Mouse (Mus musculus) liver, embryonic 14.5 days (tissue): ENCODE data around the gene Inha. TPM values are rescaled to one million over a fixed set of nuclear protein-coding genes. Genes with fewer than 3 reads are reported as not detected.

Experiments
- ATAC-seq: fragments of 200-750 bp; cut with Nextera tagmentation; 2 replicates; pipeline ENCODE4 v1.8.0; 2017; ENCODE audit warnings: moderate number of reproducible peaks, mild to moderate bottlenecking, moderate library complexity; ENCODE audit not compliant: insufficient read depth
- DNase-seq, 3 experiments: peaks; one replicate each; pipeline ENCODE4 v3.0.0-alpha.2; 2012 to 2013; ENCODE audit warnings: low read depth in 3 of 3, low spot score in 3 of 3
- H3K27ac ChIP-seq: fragments of 300-500 bp; sonication (generic); 2 replicates; pipeline ENCODE4 v1.5.1; 2014; ENCODE audit warnings: moderate library complexity, mild to moderate bottlenecking, control low read depth, inconsistent platforms
- H3K27me3 ChIP-seq: fragments of 300-500 bp; sonication (generic); 2 replicates; pipeline ENCODE4 v1.6.1; 2014; ENCODE audit warnings: mild to moderate bottlenecking, low read length, moderate library complexity; ENCODE audit not compliant: control insufficient read depth, insufficient read depth
- H3K36me3 ChIP-seq: fragments of 300-500 bp; sonication (generic); replicated peaks from 2 replicates; pipeline ENCODE4 v1.6.1; 2014; ENCODE audit warnings: low read depth; ENCODE audit not compliant: control insufficient read depth, insufficient read depth
- H3K4me1 ChIP-seq, 2 experiments: fragments of 200-500 bp in 1 of 2; fragments of 300-500 bp in 1 of 2; sonication (generic) in 1 of 2; replicated peaks; 2 replicates each; pipeline ENCODE4 v1.6.1; 2012 to 2014; ENCODE audit warnings: antibody characterized with exemption in 1 of 2, inconsistent platforms in 1 of 2, low read length in 1 of 2; ENCODE audit not compliant: control insufficient read depth in 2 of 2, insufficient read depth in 2 of 2
- H3K4me2 ChIP-seq: fragments of 300-500 bp; sonication (generic); 2 replicates; pipeline ENCODE4 v1.6.1; 2014; ENCODE audit warnings: low read depth, mild to moderate bottlenecking, control low read depth, moderate library complexity
- H3K4me3 ChIP-seq, 2 experiments: fragments of 200-500 bp in 1 of 2; fragments of 300-500 bp in 1 of 2; sonication (generic) in 1 of 2; 2 replicates each; pipeline ENCODE4 v1.5.1; 2012 to 2014; ENCODE audit warnings: low read depth in 2 of 2, low read length in 2 of 2, mild to moderate bottlenecking in 2 of 2, control low read depth in 1 of 2, inconsistent platforms in 1 of 2, moderate library complexity in 1 of 2; ENCODE audit not compliant: insufficient read depth in 1 of 2
- H3K9ac ChIP-seq: fragments of 300-500 bp; sonication (generic); replicated peaks from 2 replicates; pipeline ENCODE4 v1.6.1; 2014; ENCODE audit warnings: mild to moderate bottlenecking, control low read depth, moderate library complexity
- H3K9me3 ChIP-seq: fragments of 300-500 bp; sonication (generic); 2 replicates; pipeline ENCODE4 v1.6.1; 2016; ENCODE audit warnings: low read length, mixed read lengths; ENCODE audit not compliant: control insufficient read depth
- CTCF ChIP-seq: IDR thresholded peaks from 2 replicates; pipeline ENCODE4 v1.5.1; 2016; ENCODE audit warnings: antibody characterized with exemption, low read depth, control low read depth
- EP300 ChIP-seq: IDR thresholded peaks from 2 replicates; pipeline ENCODE4 v1.6.1; 2016; ENCODE audit warnings: antibody characterized with exemption, low read depth
- WGBS: fragments of 180-500 bp; shearing (Covaris S2); extraction: QIAGEN DNeasy Blood & Tissue Kit; methylation state at CpG from one replicate; pipeline ENCODE4 v1.1.7; 2014; ENCODE audit not compliant: insufficient replicate concordance; 5-methylcytosine and 5-hydroxymethylcytosine counted together
- polyA plus RNA-seq, 2 experiments: library from polyadenylated mRNA; depleted of rRNA in 1 of 2; stranded (reverse) in 1 of 2; unstranded in 1 of 2; fragments of >200 nt; fragmentation: Nextera tagmentation in 1 of 2; extraction: Ambion mirVana in 1 of 2; gene quantifications; 2 replicates each; pipeline versions ENCODE4 v1.2.1 to v1.2.3; 2012 to 2014

Inha gene
- polyA plus RNA-seq, 2 experiments = 0.17 to 1.3 TPM

DNA sequence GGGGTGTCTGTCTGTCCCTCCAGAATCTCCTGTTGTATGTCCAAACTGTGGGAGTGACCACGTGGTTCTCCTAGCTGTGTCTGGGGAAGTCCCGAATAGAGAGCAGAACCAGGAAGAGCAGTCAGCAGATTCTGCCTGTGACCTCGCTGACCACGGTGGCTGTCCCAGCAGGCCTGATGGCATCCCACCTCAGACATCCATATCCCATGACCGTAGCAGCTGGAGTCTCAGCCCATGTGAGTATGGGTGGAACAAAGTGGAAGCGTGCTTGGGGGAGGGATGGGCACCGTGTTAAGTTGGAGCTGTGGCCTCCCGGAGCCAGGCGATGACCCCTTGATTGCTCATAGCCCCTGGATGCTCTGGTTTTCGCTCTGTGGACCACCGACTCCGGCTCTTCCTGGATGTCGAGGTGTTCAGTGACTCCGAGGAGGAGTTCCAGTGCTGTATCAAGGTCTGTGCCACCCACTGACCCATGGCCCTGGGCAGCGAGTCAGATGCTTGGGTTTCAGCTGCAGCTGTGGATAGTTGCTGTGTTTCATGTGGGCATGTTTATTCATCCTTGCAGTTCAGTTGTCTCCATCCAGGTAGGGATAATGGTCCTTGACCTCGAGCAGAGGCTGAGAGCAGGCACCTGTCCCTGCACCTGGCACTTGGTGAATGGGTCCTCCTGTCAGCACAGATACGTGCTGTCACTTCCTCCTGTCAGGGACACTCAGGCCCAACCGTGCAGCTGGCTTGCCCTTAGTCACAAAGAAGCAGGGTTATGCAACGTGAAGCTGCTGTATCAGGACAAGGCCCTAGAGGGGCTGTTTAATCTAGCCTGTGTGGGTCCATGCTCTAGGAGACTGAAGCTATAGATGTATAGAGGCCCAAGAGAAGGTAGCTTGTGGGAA lies 25.6 kb downstream of the Inha start:
- Histone ChIP-seq H3K4me2 (no peak overlapping the region), H3K9ac (no peak overlapping the region), H3K4me3 (no peak overlapping the region), H3K4me1 (no peaks in the 10 kb centered on the region), H3K27ac (no peak overlapping the region), H3K9me3 (no peaks in the 10 kb centered on the region), H3K36me3 (no peaks in the 10 kb centered on the region), H3K27me3 (no peaks in the 10 kb centered on the region)
- WGBS = 73% methylated on average over 19 of the region's 19 CpGs
- TF ChIP-seq CTCF (no peak), EP300 (no peak)
- ATAC-seq (no peak), DNase-seq (no peak)

GRCm38 (mm10) chr1:75533325-75534252 lies 26.7 kb downstream of the Inha start:
- TF ChIP-seq CTCF (no peak), EP300 (no peak)
- no peak overlapping the region for H3K4me3 ChIP-seq
- ATAC-seq = no peak
- DNase-seq = no peak
- no peaks in the 10 kb centered on the region for H3K36me3 ChIP-seq
- H3K27ac ChIP-seq = no peak overlapping the region
- no peaks in the 10 kb centered on the region for H3K27me3 ChIP-seq
- WGBS = 71% methylated on average over 19 of the region's 19 CpGs
- no peak overlapping the region for H3K4me2 ChIP-seq
- no peaks in the 10 kb centered on the region for H3K4me1 ChIP-seq
- no peaks in the 10 kb centered on the region for H3K9me3 ChIP-seq
- H3K9ac ChIP-seq = no peak overlapping the region

DNA sequence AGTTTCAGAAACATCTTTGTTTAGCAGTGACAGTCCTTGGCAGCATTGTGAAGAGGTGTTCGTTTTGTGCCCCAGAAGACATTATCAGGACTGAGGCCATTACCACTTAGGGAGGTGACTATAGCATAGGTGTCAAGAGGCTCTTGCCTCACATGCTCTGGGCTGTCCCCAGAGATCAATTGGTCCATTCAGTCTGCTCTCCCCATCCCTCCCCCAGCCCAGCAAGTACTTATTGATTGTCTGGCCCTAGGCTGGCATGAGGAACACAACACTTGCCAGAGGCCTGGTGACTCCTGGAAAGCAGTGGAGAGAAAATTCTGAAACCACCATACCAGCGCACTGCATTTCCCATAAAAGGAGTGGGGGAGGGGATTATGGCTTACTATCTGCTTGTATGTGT lies 30.7 kb downstream of the Inha start:
- no peak overlapping the region for H3K9ac ChIP-seq
- DNase-seq = no peak
- no peak for ATAC-seq
- H3K36me3 ChIP-seq = no peaks in the 10 kb centered on the region
- H3K27me3 ChIP-seq = no peaks in the 10 kb centered on the region
- no peak overlapping the region for H3K4me2 ChIP-seq
- no peak overlapping the region for H3K4me3 ChIP-seq
- H3K9me3 ChIP-seq = no peaks in the 10 kb centered on the region
- no peaks in the 10 kb centered on the region for H3K4me1 ChIP-seq
- no peak overlapping the region for H3K27ac ChIP-seq
- TF ChIP-seq EP300 (no peak), CTCF (no peak)
- WGBS = 57% methylated on average over 2 of the region's 2 CpGs

DNA sequence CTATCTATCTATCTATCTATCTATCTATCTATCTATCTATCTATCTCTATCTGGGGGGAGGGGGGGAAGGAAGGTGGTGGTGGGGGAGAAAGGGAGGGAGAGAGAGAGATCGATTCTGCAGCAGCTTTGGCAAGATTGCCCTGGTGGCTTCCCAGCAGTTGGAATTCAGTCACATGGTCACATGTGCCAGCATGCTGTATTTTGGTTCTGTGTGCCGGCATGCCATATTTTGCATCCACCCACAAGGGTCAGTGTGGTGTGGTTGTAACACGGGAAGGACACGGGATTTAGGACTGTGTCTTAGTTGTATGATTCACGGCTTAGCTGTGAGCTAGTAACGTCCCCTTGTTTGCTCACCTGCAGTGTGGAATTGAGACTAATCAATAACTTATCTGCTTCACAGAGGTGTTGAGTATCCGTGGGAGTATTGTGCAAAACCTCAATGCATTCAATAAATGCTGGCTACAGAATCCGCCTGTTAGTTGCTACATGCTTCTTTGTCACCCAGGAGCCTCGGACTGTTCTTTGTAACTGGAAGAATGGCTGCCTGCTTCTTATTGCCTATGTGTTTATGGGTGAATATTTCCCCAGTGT lies 31.8 kb downstream of the Inha start:
- ATAC-seq = no peak

More for the DNA sequence above, 31.8 kb downstream of the Inha start:
- Histone ChIP-seq H3K9me3 (no peaks in the 10 kb centered on the region), H3K36me3 (no peaks in the 10 kb centered on the region), H3K4me2 (no peak overlapping the region), H3K4me1 (no peaks in the 10 kb centered on the region), H3K27ac (no peak overlapping the region), H3K4me3 (no peak overlapping the region), H3K27me3 (no peaks in the 10 kb centered on the region), H3K9ac (no peak overlapping the region)
- WGBS = 62% methylated on average over 9 of the region's 9 CpGs
- TF ChIP-seq EP300 = no peak
- no peak for DNase-seq
